Mouse (Mus musculus) retina, embryonic 14.5 days (tissue): Measurements from ENCODE around the gene Cfap46.
"Not testable (repeated sequence)": the region's sequence is repeated elsewhere in the genome, so short reads cannot be mapped to it uniquely, and the experiment has no call there.

Experiments used
- DNase-seq: peaks from one replicate; pipeline ENCODE4 v3.0.0-alpha.2; 2015; ENCODE audit warnings: low spot score

Cfap46 gene

GRCm38 (mm10) chr7:139663318-139663717 lies 20.3 kb downstream of the Cfap46 start:
- DNase-seq, result no peak

- not testable (repeated sequence) for DNase-seq
These were observed 23.7 kb downstream of the Cfap46 start for GRCm38 (mm10) chr7:139659901-139660300.

DNA sequence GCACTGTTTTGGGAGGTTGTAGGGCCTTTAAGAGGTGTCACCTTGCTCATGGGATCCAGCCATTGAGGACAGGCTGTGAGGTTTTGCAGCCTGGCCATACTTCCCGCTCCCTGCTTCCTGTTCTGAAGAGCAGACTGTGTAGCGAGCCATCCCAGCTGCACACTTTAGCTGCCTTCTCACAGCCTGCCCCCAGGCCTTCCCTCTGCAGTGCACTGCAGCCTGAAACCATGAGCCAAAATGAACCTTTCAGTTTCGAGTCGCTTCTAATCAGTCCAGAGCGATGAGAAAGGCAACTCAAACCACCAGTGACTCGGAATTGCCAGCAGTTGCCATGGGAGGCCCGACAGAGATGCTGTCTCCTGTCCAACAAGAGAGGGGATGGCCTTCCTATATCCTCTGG lies 33.9 kb downstream of the Cfap46 start:
- DNase-seq, result no peak

GRCm38 (mm10) chr7:139648107-139648824 lies 35.4 kb downstream of the Cfap46 start:
- DNase-seq, result peak; percentile 100

- no peak for DNase-seq
These were observed 50.2 kb downstream of the Cfap46 start for GRCm38 (mm10) chr7:139633393-139633792.

DNA sequence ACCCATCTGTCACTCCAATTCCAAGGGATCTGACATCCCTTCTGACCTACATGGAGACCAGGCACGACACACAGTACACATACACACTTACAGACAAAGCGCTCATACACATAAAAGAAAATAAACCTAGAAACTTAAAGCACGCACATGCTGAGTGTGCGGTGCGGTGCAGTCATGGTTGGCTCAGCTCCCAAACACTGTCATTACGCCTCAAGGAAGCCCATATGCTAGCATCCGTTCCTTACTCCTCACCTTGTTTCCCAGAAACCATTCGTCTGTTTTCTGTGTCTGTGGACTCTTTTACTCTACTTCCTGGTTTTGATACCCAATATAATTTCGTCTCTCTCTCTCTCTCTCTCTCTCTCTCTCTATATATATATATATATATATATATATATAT lies 58.5 kb downstream of the Cfap46 start:
- DNase-seq, result no peak

- no peak for DNase-seq
These were observed 61.0 kb downstream of the Cfap46 start for GRCm38 (mm10) chr7:139622568-139622967.

- DNase-seq, result peak; percentile 91
These were observed 67.5 kb downstream of the Cfap46 start for GRCm38 (mm10) chr7:139615767-139616766.

DNA sequence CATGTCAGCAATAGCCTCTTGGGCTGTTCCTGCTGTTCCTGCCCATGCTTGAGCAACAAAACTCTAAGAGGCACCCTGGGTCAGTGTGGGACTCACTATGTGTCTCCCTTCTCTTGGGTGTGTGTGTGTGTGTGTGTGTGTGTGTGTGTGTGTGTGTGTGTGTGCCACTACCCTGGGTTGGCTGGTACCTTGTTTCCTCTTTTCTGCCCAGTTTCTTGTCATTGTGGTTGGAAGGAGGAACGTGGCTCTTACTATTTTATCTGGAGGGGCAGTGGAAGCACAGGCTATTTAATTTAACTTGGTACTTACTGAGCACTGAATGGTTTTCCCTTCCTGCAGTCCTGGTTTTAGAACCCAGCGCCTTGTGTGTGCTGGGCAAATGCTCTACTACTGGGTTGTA lies 73.3 kb downstream of the Cfap46 start:
- DNase-seq, result no peak

- no peak for DNase-seq
These were observed 87.8 kb downstream of the Cfap46 start for GRCm38 (mm10) chr7:139595862-139596261.

- DNase-seq, result no peak
These were observed 88.3 kb downstream of the Cfap46 start for GRCm38 (mm10) chr7:139595311-139595710.

DNA sequence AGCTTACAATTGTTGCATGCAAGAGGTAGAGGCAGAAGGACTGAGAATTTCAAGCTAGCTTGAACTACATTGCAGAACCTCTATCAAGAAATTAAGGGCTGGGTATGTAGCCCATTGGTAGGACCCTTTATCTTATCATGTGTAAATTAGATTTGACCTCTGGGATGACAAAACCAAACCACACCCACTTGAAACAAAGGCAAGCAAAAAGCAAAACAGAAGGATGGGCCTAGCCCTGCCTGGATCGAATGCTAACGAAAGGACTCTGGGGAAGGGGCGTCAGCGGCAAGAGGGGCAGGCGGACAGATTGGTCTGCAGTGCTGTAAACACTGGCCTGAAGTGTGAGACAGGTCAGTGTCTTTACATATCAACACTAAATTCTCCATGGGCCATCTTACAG lies 92.3 kb downstream of the Cfap46 start:
- no peak for DNase-seq

DNA sequence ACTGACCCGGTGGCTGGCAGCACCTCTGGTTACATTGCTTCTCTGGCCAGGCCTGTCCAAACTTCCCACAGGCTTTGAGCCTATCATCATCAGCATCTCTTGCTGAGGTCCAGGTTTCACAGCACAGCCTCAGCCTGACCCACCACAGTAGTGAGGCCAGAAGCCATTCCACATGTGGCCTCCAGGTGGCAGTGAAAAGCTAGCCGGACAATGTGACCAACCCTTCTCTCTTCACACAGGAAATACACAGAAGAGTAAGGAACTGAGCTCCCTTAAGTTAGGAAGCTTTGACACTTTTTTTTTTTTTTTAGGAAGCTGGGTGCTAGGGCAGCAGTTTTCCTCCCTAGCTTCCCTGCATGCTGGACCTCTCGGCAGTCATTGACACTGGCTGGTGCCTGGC lies 93.3 kb downstream of the Cfap46 start:
- peak; percentile 79 for DNase-seq

DNA sequence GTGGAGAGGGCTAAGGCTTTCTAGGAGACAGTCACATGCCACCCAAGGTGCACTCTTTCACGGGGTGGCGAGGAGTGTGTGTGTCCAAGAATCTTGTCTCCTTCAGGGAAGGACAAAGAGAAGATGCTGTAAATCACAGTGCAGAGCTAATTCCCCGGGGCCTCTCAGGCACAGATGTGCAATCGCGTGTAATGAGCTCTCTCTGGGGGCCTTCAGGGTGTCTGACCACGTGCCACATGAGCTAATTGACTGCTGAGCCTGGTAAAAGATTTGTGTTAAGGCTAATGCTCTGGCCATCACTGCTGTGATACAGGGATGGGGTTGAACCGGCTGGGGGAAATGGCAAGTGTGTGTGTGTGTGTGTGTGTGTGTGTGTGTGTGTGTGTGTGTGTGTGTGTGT lies 95.7 kb downstream of the Cfap46 start:
- peak; percentile 63 for DNase-seq

- peak; percentile 40 for DNase-seq
These were observed 98.3 kb downstream of the Cfap46 start for GRCm38 (mm10) chr7:139585183-139585821.

- peak; percentile 50 for DNase-seq
These were observed 99.1 kb downstream of the Cfap46 start for GRCm38 (mm10) chr7:139584221-139585175.

DNA sequence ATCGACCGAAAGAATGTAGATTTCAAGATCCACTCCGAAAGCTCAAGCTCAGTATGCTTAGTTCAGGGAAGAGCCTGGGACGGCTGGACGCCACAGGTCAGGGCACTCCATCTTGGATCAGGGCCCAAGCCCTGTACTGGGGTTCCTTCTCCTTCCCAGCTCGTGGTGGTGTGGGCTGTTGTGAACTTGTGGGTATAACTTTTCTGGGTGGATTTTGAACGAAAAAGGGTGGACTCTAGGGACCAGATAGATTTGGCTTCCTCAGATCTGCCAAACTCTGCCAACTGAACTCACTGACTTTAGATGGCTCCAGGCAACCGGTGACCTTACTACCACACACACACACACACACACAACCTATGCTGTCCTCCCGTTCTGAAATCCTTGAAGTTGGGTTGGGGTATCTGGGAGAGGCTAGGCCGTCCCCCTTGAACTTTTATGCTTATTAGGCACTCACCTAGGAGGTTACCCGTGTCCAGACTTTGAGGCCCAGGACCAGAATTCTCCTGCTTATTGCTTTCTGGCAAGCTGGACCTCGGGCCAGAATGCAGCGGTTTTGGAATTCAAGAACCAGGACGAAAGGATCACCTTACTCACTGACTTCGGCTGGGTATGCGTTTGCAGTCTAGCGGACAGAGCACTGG lies 100.4 kb downstream of the Cfap46 start:
- DNase-seq, result peak; percentile 25

DNA sequence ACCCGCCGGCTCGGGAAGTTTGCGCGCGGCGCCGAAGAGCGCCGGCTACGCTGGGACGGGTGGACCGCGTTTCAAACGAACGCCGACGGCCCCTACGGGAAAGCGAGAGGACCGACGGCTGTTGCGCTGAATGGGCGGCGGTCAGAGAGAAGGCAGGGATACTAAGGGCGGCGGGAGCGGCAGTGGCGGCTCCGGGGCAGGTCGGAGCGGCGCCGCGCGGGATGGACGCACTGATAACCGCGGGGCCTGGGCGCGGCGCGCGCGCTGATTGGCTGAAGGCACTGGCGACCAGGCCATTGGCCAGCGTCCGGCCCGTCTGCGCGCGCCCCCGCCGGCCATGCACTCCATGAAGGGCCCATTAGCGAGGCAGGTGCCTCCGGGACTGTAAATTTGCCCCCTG lies 101.0 kb downstream of the Cfap46 start, which contains the start of gene Nkx6-2:
Nkx6-2 (minus strand) TSS at position 203 of the 400 bp plus-strand sequence.
- DNase-seq, result peak; percentile 74

GRCm38 (mm10) chr7:139581801-139582571 lies 101.6 kb downstream of the Cfap46 start:
- DNase-seq, result peak; percentile 44
